Mouse (Mus musculus) MEL (cell line): ENCODE results near the gene Phlda3. TPM values are rescaled to one million over a fixed set of nuclear protein-coding genes. Genes with fewer than 3 reads are reported as not detected.
A peak's percentile ranks its signal among the peaks of the same experiment; 100 is the strongest.

Experiments used
- DNase-seq: peaks from one replicate; pipeline ENCODE4 v3.0.0; 2011; ENCODE audit warnings: low read depth, low spot score
- H3K27ac ChIP-seq: 2 replicates; pipeline ENCODE4 v1.5.1; 2012; ENCODE audit warnings: low read depth, mild to moderate bottlenecking, control low read depth, low read length, moderate library complexity; ENCODE audit not compliant: control insufficient read depth
- H3K27me3 ChIP-seq, 2 experiments: fragments of 150-350 bp in 1 of 2; sonication (generic) in 1 of 2; 2 replicates each; pipeline ENCODE4 v1.6.1; 2012; ENCODE audit warnings: low read length in 2 of 2, mild to moderate bottlenecking in 2 of 2, improper control_type of control experiment in 1 of 2, moderate library complexity in 1 of 2; ENCODE audit not compliant: insufficient read depth in 2 of 2, control insufficient read depth in 1 of 2
- H3K36me3 ChIP-seq, 2 experiments: 2 replicates each; pipeline ENCODE4 v1.6.1; 2012 to 2014; ENCODE audit warnings: low read length in 2 of 2, improper control_type of control experiment in 1 of 2, inconsistent platforms in 1 of 2, mild to moderate bottlenecking in 1 of 2; ENCODE audit not compliant: insufficient read depth in 2 of 2, control insufficient read depth in 1 of 2
- H3K4me1 ChIP-seq, 2 experiments: fragments of 150-350 bp in 1 of 2; sonication (generic) in 1 of 2; 2 replicates each; pipeline ENCODE4 v1.6.1; 2012; ENCODE audit warnings: low read length in 2 of 2, improper control_type of control experiment in 1 of 2, mild to moderate bottlenecking in 1 of 2; ENCODE audit not compliant: insufficient read depth in 2 of 2, control insufficient read depth in 1 of 2
- H3K4me3 ChIP-seq, 2 experiments: fragments of 150-350 bp in 1 of 2; sonication (generic) in 1 of 2; 2 replicates each; pipeline ENCODE4 v1.5.1; 2012; ENCODE audit warnings: low read depth in 2 of 2, low read length in 2 of 2, mild to moderate bottlenecking in 2 of 2, moderate library complexity in 2 of 2, control low read depth in 1 of 2, improper control_type of control experiment in 1 of 2; ENCODE audit not compliant: control insufficient read depth in 1 of 2, insufficient read depth in 1 of 2
- H3K79me2 ChIP-seq: 2 replicates; pipeline ENCODE4 v1.6.1; 2012; ENCODE audit warnings: mild to moderate bottlenecking, low read length, moderate library complexity; ENCODE audit not compliant: control insufficient read depth, poor library complexity, insufficient read depth
- H3K9ac ChIP-seq: 2 replicates; pipeline ENCODE4 v1.6.1; 2012; ENCODE audit warnings: low read depth, mild to moderate bottlenecking, control low read depth, low read length, moderate library complexity; ENCODE audit not compliant: control insufficient read depth, poor library complexity, severe bottlenecking
- H3K9me3 ChIP-seq: fragments of 150-350 bp; sonication (generic); replicated peaks from 2 replicates; pipeline ENCODE4 v1.6.1; 2012; ENCODE audit warnings: mild to moderate bottlenecking, low read length, improper control_type of control experiment, moderate library complexity; ENCODE audit not compliant: insufficient read depth
- CHD1 ChIP-seq: IDR thresholded peaks from 2 replicates; pipeline ENCODE4 v1.6.1; 2012; ENCODE audit warnings: low read depth, mild to moderate bottlenecking, inconsistent platforms, low read length, improper control_type of control experiment
- CHD2 ChIP-seq: IDR thresholded peaks from 2 replicates; pipeline ENCODE4 v1.6.1; 2011; ENCODE audit warnings: low read length, improper control_type of control experiment
- EP300 ChIP-seq, 2 experiments: IDR thresholded peaks; 2 replicates each; pipeline ENCODE4 v1.6.1; 2011; ENCODE audit warnings: improper control_type of control experiment in 2 of 2, low read length in 2 of 2, low read depth in 1 of 2, mild to moderate bottlenecking in 1 of 2
- ETS1 ChIP-seq: IDR thresholded peaks from 2 replicates; pipeline ENCODE4 v1.6.1; 2012; ENCODE audit warnings: low read depth, mild to moderate bottlenecking, inconsistent platforms, low read length, improper control_type of control experiment, moderate library complexity
- GABPA ChIP-seq: IDR thresholded peaks from 2 replicates; pipeline ENCODE4 v1.6.1; 2012; ENCODE audit warnings: low read depth, mild to moderate bottlenecking, inconsistent platforms, low read length, improper control_type of control experiment, moderate library complexity
- GATA1 ChIP-seq: IDR thresholded peaks from 2 replicates; pipeline ENCODE4 v1.6.1; 2011; ENCODE audit warnings: low read depth, low read length, improper control_type of control experiment
- JUND ChIP-seq: IDR thresholded peaks from 2 replicates; pipeline ENCODE4 v1.6.1; 2011; ENCODE audit warnings: low read depth, mild to moderate bottlenecking, improper control_type of control experiment, low read length
- MAFK ChIP-seq: IDR thresholded peaks from 2 replicates; pipeline ENCODE4 v1.6.1; 2011; ENCODE audit warnings: low read depth, mild to moderate bottlenecking, low read length, improper control_type of control experiment, borderline replicate concordance
- MAX ChIP-seq: IDR thresholded peaks from 2 replicates; pipeline ENCODE4 v1.6.1; 2011; ENCODE audit warnings: low read length, improper control_type of control experiment
- MYB ChIP-seq: IDR thresholded peaks from 2 replicates; pipeline ENCODE4 v1.6.1; 2011; ENCODE audit warnings: mild to moderate bottlenecking, low read depth, low read length, improper control_type of control experiment
- NRF1 ChIP-seq: IDR thresholded peaks from 2 replicates; pipeline ENCODE4 v1.6.1; 2014; ENCODE audit warnings: low read depth, mild to moderate bottlenecking, inconsistent platforms, low read length, improper control_type of control experiment, moderate library complexity; ENCODE audit not compliant: poor library complexity, insufficient read depth, severe bottlenecking
- POLR2AphosphoS5 ChIP-seq: IDR thresholded peaks from 2 replicates; pipeline ENCODE4 v1.6.1; 2012; ENCODE audit warnings: low read depth, borderline replicate concordance, mild to moderate bottlenecking, inconsistent platforms, low read length, moderate library complexity, mixed read lengths
- RAD21 ChIP-seq: IDR thresholded peaks from 2 replicates; pipeline ENCODE4 v1.6.1; 2011; ENCODE audit warnings: mild to moderate bottlenecking, low read depth, low read length, improper control_type of control experiment
- RCOR1 ChIP-seq: IDR thresholded peaks from 2 replicates; pipeline ENCODE4 v1.6.1; 2012; ENCODE audit warnings: low read depth, mild to moderate bottlenecking, inconsistent platforms, low read length, improper control_type of control experiment
- TAL1 ChIP-seq: IDR thresholded peaks from 2 replicates; pipeline ENCODE4 v1.6.1; 2012; ENCODE audit warnings: mild to moderate bottlenecking, inconsistent platforms, low read length, moderate library complexity, mixed read lengths
- TBP ChIP-seq: IDR thresholded peaks from 2 replicates; pipeline ENCODE4 v1.8.0; 2011; ENCODE audit warnings: low read depth, low read length, improper control_type of control experiment
- TCF12 ChIP-seq: IDR thresholded peaks from 2 replicates; pipeline ENCODE4 v1.6.1; 2014; ENCODE audit warnings: low read depth, mild to moderate bottlenecking, inconsistent platforms, low read length, improper control_type of control experiment, moderate library complexity
- USF1 ChIP-seq: IDR thresholded peaks from 2 replicates; pipeline ENCODE4 v1.6.1; 2014; ENCODE audit warnings: low read depth, mild to moderate bottlenecking, inconsistent platforms, low read length, improper control_type of control experiment, moderate library complexity
- USF2 ChIP-seq, 2 experiments: IDR thresholded peaks; 2 replicates each; pipeline ENCODE4 v1.6.1; 2011 to 2012; ENCODE audit warnings: improper control_type of control experiment in 2 of 2, low read length in 2 of 2, borderline replicate concordance in 1 of 2, inconsistent platforms in 1 of 2, low read depth in 1 of 2, mild to moderate bottlenecking in 1 of 2; ENCODE audit not compliant: insufficient read depth in 1 of 2
- ZKSCAN1 ChIP-seq: IDR thresholded peaks from 2 replicates; pipeline ENCODE4 v1.6.1; 2012; ENCODE audit warnings: low read depth, mild to moderate bottlenecking, inconsistent platforms, low read length, improper control_type of control experiment, moderate library complexity
- ZMIZ1 ChIP-seq: IDR thresholded peaks from 2 replicates; pipeline ENCODE4 v1.6.1; 2012; ENCODE audit warnings: low read depth, mild to moderate bottlenecking, inconsistent platforms, low read length, improper control_type of control experiment, moderate library complexity
- polyA plus RNA-seq, 2 experiments: library from polyadenylated mRNA; stranded (reverse) in 1 of 2; unstranded in 1 of 2; fragments of >175 nt in 1 of 2; fragments of >200 nt in 1 of 2; gene quantifications; 2 replicates each; pipeline versions ENCODE4 v1.2.1 to v1.2.4; 2012; ENCODE audit warnings: low replicate concordance in 2 of 2, low read depth in 1 of 2; ENCODE audit not compliant: insufficient read length in 2 of 2, insufficient read depth in 1 of 2, missing spikeins in 1 of 2
- total RNA-seq: library from RNA; depleted of rRNA; stranded (reverse); fragments of 300-350 nt; gene quantifications from 2 replicates; pipeline ENCODE4 v1.2.3, GENCODE M21; 2012

Gene Phlda3
- total and polyA plus RNA-seq, 3 experiments, result 7.7 to 20.0 TPM; not detected in 1

DNA sequence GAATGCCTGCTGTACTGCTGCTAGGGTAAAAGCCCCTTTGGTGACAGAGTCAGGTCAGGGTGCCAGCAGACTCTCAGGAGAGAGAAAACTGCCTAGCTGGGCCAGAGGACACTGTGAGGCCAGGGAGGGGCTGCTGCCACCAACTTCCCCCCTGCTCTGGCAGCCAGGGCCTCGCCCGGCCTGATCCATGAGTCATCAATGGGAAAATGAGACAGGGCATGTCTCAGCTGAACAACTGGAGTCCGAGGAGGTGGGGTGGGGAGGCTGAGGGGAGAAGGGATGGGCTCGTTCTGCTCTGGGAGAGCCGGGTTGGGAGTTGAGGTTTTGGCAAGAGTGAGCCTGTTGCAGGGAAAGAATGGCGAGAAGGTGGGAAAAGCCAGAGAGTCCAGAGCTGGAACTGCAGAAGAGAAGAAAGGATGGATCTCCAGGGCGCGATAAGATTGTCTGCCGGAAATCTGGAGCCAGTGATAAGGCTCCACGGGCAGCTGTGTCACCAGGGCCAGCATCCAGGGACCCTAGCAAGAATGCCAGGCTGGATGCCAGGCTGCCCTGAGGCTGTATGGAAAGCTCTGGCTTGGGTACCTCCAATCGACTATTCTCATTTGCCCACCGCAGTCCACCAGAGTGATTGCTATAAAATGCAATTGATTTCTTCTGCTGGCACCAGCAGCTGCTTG is 5.1 kb downstream of the Phlda3 start:
- Histone ChIP-seq H3K4me3 (no peak overlapping the region), H3K9me3 (no peaks in the 10 kb centered on the region), H3K4me1 (peaks cover 5 to 23% of the 10 kb centered on the region in 2 experiments), H3K36me3 (peaks cover 0 to 15% of the 10 kb centered on the region in 2 experiments; a peak in 2 of 4 replicates), H3K9ac (no peak overlapping the region), H3K79me2 (peaks cover 8% of the 10 kb centered on the region), H3K27ac (no peak overlapping the region), H3K27me3 (no peaks in the 10 kb centered on the region; a peak in 1 of 4 replicates)
- TF ChIP-seq CHD2 (no peak), POLR2AphosphoS5 (no peak), ETS1 (peak; percentile 66), JUND (no peak), EP300 (IDR thresholded peaks at IDR 0.05; ENCODE audit: low read depth in 1 of 2, low read length in 2 of 2) (peak; percentile 65 to 69), ZKSCAN1 (no peak), RCOR1 (peak; percentile 62; the same call in 1 of the 2 replicates), TCF12 (peak; percentile 88), TAL1 (peak; percentile 76), GATA1 (peak; percentile 86), TBP (0 out of 2 replicates have a peak, but pooled peaks have one; percentile 13), MAFK (no peak)
- peak; percentile 49 for DNase-seq

DNA sequence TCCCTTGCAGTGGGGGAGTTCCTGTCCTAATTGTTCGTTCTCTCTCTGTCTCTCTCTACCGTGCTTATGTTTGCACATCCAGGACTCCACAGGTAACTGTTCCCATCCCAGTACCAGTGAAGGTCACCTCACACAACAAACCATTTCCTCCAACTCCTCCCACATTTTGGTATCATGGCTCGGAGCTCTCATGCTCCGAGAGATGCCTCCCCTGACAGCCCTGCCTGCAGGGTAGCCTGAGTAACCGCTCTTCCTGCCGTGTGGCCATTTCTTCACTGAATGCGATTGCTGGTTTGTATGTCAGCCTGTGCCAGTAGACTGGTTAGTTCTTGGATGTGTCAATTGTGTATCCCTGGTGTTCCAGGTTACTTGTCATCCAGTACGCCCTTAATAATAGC is 5.7 kb downstream of the Phlda3 start:
- peaks cover 5 to 23% of the 10 kb centered on the region in 2 experiments for H3K4me1 ChIP-seq

More for the DNA sequence above, 5.7 kb downstream of the Phlda3 start:
- H3K9ac ChIP-seq, result no peak overlapping the region
- no peaks in the 10 kb centered on the region; a peak in 1 of 4 replicates for H3K27me3 ChIP-seq
- H3K36me3 ChIP-seq, result peaks cover 0 to 15% of the 10 kb centered on the region in 2 experiments; a peak in 2 of 4 replicates
- TF ChIP-seq TCF12 (no peak), ZMIZ1 (no peak), MYB (no peak), NRF1 (no peak), GATA1 (no peak), GABPA (no peak), USF2 (IDR thresholded peaks at IDR 0.05; ENCODE audit: borderline replicate concordance in 1 of 2, insufficient read depth in 1 of 2, low read depth in 1 of 2, low read length in 2 of 2) (no peak), MAX (no peak), RAD21 (no peak), USF1 (no peak), CHD1 (no peak)
- no peak overlapping the region for H3K4me3 ChIP-seq
- H3K79me2 ChIP-seq, result peaks cover 4% of the 10 kb centered on the region
- H3K27ac ChIP-seq, result no peak overlapping the region
- no peak for DNase-seq
- no peaks in the 10 kb centered on the region for H3K9me3 ChIP-seq
